Mouse (Mus musculus) cerebellum, adult 18-20 months (tissue): ENCODE measurements around the gene B3galt4.
"Not testable (repeated sequence)": the region's sequence is repeated elsewhere in the genome, so short reads cannot be mapped to it uniquely, and the experiment has no call there.

Experiments
- DNase-seq, 2 experiments: peaks; one replicate each; pipeline ENCODE4 v3.0.0; 2021

B3galt4 gene

DNA sequence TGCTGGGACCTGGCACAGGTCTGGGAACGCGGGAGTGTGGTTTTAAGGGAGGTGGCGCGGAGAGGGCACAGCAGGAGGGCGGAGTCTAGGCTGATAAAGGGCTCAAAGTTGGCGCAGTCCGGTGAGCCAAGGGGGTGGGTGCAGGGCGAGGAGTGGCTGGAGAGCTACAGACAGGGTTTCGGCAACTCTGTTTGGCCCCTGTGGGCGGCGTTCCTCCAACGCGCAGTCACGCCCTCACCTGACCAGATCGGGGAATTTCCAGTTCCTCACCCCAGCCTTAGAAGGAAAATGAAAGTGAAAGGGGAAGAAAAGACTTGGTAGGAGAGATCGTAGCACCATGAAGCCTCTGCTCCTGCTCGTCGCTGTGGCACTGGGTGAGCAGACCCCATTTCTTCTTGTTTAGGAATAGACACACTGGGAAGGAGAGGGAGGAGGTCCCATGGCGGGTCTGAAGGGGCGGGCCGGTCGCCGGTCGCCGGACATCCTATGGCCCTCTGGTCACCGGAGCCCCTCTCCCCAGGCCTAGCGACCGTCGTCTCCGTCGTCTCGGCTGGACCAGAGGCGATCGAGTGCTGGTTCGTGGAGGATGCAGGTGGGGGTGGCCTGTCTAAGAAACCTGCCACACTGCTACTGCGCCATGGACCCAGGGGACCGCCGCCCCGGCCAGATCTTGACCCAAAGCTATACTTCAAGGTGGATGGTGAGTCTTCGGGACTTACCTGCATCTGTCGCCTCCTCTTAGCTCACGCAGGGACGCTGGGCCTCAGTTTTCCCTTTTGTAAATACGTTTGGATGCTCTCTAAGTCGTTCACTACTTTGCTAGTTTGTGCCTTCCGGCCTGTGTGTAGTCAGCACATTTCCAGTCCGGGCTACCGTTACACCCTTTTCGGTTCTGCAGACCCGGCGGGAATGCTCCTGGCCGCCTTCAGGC, 31.7 kb downstream of the B3galt4 start:
- peak; percentile 69 to 76 for DNase-seq

DNA sequence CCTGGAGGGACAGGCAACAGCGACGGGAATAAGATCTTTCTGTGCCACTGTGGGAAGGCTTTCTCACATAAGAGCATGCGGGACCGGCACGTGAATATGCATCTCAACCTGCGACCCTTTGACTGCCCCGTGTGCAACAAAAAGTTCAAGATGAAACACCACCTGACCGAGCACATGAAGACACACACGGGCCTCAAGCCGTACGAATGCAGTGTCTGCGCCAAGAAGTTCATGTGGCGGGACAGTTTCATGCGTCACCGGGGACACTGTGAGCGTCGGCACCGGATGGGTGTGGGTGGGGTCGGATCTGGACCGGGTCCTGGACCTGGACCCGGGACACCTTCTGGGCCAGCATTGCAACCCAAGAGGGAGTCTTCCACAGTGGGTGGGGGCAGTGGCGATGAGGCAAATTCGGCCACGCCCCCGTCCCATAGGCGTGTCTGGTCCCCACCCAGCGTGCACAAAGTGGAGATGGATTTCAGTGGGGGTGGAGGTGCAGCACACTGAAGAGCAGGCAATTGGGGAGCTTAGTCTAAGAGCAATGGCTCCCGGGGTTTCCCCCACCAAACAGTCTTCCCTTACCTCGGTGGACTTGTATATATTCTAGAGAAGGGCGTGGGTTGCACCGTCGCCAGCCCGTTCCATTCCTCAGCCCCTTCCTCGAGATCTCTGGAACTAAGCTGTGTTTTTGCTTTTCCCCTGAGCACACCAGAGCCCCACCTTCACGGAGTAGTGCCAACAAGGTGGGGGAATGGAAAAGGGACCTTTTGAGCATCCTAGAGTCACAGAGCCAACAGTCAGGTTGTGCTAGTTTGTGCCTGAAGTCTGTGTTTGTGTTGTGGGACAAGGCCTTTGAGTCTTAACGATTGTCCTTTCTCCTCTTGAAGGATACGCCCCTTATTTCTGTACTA, 32.7 kb downstream of the B3galt4 start:
- DNase-seq, result no peak

DNA sequence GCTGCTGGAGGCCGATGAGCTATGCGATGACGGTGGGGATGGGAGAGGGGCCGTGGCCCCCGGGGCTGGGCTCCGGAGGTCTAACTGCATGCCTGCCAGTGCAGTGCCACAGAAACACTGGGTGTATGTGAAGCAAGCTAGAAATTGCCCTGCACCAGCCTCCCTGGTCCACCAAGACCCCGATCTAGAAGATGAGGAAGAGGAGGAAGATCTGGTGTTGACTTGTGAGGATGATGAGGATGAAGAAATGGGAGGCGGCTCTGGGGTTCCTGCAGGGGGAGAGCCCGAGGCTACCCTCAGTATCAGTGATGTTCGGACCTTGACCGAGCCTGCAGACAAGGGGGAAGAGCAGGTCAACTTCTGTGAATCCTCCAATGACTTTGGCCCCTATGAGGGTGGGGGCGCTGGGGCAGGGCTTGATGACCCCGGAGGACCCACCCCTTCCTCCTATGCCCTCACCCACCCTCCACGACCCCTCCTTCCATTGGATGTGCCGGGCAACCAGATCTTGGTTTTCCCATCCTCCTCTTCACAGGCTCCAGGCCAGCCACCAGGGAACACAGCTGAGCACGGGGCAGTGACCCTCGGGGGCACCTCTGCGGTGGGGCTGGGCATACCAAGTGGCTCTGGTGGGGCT, 33.5 kb downstream of the B3galt4 start:
- DNase-seq, result no peak

DNA sequence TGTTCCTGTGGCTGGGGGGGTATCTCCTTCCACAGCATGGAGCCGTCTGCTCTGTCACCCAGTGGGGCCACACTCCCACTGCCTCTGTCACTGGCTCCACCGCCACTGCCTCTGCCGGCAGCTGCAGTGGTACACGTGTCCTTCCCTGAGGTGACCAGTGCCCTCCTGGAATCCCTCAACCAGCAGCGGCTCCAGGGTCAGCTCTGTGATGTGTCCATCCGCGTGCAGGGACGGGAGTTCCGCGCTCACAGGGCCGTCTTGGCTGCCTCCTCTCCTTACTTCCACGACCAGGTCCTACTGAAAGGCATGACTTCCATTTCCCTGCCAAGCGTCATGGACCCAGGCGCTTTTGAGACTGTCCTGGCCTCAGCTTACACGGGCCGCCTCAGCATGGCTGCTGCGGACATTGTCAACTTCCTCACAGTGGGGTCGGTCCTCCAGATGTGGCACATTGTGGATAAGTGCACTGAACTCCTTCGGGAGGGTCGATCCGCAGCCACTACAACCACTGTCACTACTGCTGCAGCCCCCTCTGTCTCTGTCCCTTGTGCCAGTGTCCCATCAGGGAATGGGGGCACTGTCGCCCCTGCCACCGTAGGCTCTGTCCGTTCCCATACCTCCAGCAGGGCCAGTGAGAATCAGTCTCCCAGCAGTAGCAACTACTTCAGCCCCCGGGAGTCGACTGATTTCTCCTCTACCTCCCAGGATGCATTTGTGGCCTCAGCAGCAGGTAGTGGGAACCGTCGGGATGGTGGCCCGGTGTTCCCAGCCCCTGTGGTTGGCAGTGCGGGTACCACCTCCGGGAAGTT, 34.2 kb downstream of the B3galt4 start:
- peak in 1 of 2 experiments; percentile 37 for DNase-seq

DNA sequence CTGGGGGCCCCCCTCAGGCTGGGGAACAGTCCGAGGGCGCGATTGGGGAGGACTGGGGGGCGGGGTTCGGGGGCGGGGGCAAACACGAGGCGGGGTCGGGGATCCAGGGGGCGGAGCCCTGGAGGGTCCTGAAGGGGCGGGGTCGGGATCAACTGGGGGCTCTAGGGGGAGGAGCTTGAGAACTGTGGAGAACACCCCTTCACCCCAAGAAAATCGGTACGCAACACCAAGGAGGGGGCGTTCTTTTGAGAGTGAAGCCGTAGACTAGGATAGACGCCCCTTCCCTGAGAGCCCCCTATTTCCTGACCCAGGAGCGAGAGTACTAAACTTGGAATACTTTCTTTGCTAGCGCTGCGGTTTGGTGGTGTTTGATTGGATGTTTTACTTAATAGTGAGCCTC, 35.0 kb downstream of the B3galt4 start:
- DNase-seq, result peak in 1 of 2 experiments; percentile 55

DNA sequence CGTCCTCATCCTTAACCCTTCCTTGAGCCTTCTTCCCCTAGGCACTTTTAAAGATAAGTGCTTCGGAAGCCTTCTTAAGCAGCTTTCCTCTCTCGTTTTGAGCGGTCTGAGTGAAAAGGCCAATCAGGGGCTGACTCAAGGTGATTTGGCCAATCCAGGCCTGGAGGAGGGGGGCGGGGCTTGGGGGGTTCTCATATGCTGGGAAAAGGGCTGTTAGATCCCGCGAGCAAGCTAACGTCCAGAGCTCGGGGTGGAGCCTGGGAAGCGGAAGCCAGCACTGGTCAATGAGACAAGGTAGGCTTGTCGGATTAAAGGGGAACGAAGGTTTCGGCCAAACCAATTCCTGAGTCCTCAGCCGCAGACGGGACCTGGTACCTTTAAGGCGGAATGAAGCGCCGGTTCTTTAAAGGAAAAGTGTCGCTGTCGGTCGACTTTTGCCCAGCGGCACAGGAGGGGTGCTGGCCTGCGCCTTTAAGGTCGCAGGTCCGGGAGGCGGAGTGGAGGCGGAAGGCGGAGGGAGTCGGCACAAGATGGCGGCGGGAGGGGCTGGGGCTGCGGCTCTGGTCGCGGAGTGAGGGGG, 35.5 kb downstream of the B3galt4 start, which contains the start of the genes Tapbp and Zbtb22:
TSS of gene Tapbp (plus strand) at position 229 of the 580 bp plus-strand sequence.
TSS of gene Zbtb22 (plus strand) at position 234 of the 580 bp plus-strand sequence.
- DNase-seq, result peak; percentile 96 to 97

DNA sequence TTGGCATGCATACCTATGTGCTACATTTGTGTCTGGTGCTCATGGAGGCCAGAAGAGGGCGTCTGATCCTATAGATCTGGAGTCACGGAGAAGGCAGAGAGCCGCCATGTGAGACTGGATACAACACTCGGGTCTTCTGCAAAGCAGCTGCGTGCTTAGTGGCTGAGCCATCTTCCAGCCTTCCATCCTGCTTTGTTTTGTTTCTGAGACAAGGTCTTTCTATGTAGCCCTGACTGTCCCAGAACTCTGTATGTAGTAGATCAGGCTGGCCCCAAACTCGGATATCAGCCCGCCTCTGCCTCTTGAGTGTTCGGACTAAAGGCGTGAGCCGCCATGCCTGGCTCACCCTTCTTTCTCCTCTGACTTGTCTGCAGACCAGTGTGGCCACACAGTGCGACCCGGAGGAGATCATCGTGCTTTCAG, 36.3 kb downstream of the B3galt4 start:
- no peak for DNase-seq

DNA sequence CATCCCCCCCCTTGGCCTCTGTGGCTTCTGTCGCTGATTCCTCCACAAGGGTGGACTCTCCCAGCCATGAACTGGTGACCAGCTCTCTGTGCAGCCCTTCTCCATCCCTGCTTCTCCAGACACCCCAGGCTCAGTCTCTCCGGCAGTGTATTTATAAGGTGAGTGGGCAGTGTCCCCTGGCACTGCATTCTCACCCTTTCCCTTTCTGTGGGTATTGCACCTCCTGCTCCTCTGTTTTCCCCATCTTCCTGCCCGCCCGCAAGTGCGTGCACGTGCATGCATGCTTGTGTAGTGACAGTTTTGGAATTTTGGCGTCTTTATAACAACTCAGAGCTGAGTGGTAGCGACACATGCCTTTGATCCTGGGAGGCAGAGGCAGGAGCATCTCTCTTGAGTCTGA, 37.4 kb downstream of the B3galt4 start:
- DNase-seq, result no peak

DNA sequence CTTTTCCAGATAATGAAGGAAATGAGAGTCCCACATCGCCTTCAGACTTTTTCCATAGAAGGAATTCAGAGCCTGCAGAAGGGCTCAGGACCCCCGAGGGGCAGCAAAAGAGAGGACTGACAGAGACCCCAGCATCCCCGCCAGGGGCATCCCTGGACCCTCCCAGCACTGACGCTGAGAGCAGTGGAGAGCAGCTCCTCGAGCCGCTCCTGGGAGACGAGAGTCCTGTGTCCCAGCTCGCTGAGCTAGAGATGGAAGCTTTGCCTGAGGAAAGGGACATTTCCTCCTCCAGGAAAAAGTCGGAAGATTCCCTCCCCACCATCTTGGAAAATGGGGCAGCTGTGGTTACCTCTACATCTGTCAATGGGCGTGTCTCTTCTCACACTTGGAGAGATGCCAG, 38.0 kb downstream of the B3galt4 start:
- DNase-seq, result no peak

DNA sequence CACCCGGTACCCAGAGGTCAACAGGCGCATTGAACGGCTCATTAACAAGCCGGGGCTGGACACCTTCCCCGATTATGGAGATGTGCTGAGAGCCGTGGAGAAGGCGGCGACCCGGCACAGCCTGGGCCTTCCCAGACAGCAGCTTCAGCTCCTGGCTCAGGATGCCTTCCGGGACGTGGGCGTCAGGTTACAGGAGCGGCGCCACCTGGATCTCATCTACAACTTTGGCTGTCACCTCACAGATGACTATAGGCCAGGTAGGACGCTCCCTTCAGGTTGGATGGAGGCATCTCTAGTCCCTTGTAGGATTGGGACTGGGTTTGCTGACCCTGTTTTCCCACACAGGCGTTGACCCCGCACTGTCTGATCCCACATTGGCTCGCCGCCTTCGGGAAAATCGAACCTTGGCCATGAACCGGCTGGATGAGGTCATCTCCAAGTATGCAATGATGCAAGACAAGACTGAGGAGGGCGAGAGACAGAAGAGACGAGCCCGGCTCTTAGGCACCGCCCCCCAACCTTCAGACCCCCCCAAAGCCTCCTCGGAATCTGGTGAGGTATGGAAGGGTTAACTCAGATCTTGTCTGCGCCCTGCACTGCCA, 39.4 kb downstream of the B3galt4 start:
- DNase-seq, result peak in 1 of 2 experiments; percentile 12

DNA sequence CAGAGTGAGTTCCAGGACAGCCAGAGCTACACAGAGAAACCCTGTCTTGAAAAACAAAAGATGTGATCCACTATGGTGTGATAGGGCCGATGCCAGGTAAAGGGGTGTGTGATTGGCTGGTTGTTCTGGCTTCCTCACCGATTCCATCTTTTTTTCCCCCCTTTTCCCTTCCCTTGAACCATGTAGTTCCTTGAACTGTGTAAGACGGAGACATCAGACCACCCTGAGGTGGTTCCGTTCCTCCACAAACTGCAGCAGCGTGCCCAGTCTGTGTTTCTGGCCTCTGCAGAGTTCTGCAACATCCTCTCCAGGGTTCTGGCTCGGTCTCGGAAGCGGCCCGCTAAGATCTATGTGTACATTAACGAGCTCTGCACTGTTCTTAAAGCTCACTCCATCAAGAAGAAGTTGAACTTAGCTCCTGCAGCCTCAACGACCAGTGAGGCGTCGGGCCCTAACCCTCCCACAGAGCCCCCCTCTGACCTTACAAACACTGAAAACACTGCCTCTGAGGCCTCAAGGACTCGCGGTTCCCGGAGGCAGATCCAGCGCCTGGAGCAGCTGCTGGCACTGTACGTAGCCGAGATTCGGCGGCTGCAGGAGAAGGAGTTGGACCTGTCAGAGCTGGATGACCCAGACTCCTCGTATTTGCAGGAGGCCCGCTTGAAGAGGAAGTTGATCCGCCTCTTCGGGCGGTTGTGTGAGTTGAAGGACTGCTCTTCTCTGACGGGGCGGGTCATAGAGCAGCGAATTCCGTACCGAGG, 40.1 kb downstream of the B3galt4 start:
- no peak for DNase-seq

DNA sequence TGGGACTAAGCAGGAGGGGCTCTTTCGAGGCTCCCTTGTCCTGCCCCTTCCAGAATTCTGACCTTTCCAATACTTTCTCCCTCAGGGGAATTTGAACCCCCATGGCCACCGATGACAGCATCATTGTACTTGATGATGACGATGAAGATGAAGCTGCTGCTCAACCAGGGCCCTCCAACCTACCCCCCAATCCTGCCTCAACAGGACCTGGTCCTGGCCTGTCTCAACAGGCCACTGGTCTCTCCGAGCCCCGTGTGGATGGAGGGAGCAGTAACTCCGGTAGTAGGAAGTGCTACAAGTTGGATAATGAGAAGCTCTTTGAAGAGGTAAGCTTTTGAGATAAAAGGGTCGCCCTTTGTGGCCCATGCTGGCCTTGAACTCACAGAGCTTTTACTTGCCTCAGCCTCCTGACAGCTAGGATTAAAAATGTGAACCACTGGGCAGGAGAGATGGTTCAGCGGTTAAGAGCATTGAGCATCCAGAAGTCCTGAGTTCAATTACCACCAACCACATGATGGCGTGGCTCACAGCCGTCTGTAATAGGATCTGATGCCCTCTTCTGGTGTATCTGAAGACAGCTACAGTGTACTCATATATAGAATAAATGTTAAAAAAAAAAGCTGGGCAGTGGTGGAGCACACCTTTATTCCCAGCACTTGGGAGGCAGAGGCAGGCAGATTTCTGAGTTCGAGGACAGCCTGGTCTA, 40.8 kb downstream of the B3galt4 start:
- no peak for DNase-seq

DNA sequence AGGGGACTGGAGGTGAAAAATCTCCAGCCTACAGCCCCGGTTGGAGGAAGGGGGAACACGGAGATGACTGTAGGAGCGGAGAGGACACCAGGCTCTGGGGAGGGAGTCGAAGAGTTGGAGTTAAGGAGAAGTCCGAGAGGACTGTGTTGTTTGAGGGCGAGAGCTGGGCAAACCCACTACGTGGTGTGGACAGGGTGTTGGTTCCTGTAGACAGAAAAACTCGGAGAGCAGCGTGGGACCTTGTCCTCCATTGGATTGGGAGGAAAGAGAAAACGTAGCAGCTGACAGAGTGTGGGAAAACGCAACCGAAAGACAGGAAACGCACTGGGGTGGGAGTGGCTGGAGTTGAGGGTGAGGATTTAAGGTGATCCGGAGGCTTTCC, 41.4 kb downstream of the B3galt4 start:
- DNase-seq, result no peak

DNA sequence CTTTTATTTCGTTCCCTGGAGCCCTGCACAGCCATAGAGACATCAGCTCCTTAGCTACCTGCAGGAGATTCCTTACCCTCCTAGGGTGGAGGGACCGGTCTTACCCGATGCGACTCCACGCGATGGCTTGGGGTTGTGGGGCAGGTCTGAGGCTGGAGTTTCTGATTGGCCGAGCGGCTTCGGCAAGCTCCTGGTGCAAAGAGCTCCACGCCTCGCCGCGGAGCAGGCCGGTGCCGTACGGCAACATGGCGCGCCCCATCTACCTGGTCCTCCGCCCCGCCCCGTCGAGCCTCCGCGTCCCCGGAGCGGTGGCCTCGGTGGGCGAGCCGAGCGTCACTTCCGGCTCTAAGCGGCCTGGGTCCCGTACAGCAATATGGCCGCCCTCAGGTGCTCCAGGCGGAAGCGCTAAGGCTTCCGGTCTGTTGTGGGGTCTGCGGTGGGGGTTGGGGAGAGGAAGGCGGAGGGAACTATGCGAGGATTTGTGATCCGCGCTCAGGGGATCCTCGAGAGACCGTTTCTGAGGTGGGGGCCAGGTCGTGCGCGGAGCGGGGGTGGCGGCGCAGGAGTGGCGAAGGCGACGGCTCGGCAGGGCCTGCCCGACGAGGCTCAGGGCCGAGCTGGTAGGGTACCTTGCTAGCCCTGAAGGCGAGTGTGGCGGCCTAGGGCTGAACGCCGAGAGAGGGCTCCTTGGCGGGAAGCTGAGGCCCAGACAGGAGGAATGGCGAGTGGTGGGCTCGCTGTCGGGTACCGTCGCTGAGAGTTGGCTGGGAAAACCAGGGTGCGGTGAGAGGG, 42.0 kb downstream of the B3galt4 start, which contains the start of gene Daxx:
TSS of gene Daxx (plus strand) at position 338 of the 792 bp plus-strand sequence.
- peak; percentile 99 for DNase-seq

DNA sequence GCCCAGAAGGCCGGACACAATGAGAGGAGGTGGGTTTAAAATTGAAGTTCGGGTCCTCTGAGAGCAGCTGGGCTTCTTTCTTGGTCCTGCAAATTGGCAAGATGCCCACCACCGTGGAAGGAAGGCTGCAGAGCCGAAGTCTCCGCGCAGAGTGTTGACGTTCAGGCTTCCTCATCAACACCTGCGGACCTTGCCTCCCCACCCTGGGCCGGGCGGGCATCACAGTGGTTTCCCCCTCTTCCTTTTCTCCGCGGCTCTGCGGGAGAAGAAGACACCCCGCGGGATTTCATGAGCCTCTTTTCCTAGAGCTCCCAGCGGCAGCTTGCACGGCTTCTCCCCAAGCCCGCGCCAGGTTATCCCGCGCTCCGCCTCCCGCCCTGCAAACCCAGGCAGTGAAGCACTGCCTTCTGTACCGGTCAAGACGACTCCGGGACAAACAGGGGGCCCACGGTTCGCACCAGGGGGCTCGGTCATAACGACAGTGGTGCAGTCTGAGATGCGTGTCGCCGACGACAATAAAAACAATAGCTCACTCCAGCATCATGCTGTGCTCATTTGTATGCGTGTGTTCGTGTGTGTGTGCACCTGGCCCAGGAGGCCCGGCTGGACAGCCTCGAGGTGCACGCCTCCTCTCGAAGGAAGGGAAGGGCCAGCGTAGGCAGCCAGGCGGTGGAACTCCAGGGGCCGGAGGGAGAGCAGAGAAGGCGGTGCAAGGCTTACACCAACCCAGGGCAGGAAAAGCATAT, 42.8 kb downstream of the B3galt4 start:
- DNase-seq, result peak; percentile 60 to 68

DNA sequence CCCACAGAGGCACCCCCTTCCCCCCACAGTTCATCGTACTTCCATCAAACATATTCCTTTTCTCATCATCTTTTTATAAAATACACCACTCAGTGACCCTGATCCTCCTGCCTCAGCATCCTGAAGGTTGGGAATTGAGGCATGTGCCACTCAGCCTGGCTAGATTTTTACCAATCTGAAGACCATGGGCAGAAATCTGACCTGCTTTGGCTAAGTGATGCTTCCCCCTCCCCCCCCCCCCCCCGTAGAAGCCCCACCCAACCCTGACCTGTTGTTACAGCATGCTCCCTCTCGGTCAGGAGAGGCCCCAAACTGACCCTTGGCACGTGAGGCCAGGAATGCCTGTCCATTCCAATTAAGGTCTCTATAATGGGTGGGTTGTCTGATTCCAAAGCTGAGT, 46.5 kb downstream of the B3galt4 start, which contains the start of gene Platr17:
TSS of gene Platr17 (plus strand) at position 301 of the 400 bp plus-strand sequence.
- DNase-seq, result not testable (repeated sequence)

DNA sequence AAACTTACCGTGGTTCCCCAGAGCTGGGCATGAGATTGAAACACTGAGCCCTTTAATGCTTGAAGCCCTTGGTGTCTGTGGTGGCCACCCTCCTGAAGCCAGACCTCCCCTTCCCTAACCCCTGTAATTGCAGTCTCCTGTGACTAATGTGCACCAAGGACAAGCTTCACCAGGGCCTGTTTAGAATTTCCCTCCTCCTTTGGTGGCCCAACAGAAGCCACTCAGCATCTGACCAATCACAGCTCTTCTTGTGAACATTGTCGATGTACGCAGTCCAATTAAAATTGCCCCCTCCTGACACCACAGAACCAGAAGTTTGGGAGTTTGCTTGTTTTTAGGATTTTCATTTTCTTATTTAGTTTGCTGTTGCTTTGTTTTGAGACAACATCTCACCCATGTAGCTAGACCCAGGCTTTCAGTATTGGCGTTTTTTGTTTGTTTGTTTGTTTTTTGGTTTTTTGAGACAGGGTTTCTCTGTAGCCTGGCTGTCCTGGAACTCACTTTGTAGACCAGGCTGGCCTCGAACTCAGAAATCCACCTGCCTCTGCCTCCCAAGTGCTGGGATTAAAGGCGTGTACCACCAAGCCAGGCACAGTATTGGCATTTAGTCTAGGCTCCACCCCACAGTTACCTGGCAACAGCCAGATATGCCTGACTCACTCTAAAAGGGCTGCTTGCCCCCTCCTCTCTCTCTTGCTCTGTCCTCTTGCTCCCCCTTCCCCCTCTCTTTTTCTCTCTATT, 47.2 kb downstream of the B3galt4 start:
- DNase-seq, result not testable (repeated sequence)
